Mouse (Mus musculus) neural tube, embryonic 15.5 days (tissue): ENCODE results near the gene Rfx7. TPM values are rescaled to one million over a fixed set of nuclear protein-coding genes. Genes with fewer than 3 reads are reported as not detected.

Experiments
- ATAC-seq: fragments of 200-750 bp; cut with Nextera tagmentation; 2 replicates; pipeline ENCODE4 v1.8.0; 2017; ENCODE audit warnings: mild to moderate bottlenecking, moderate TSS enrichment, moderate library complexity; ENCODE audit not compliant: low FRiP score
- H3K27ac ChIP-seq: fragments of 300-500 bp; sonication (generic); replicated peaks from 2 replicates; pipeline ENCODE4 v1.5.1; 2015; ENCODE audit warnings: mild to moderate bottlenecking, inconsistent platforms
- H3K27me3 ChIP-seq: fragments of 300-500 bp; sonication (generic); replicated peaks from 2 replicates; pipeline ENCODE4 v1.6.1; 2015; ENCODE audit warnings: inconsistent platforms
- H3K36me3 ChIP-seq: fragments of 300-500 bp; sonication (generic); 2 replicates; pipeline ENCODE4 v1.6.1; 2015; ENCODE audit warnings: inconsistent platforms
- H3K4me1 ChIP-seq: fragments of 300-500 bp; sonication (generic); 2 replicates; pipeline ENCODE4 v1.6.1; 2015; ENCODE audit warnings: inconsistent platforms
- H3K4me2 ChIP-seq: fragments of 300-500 bp; sonication (generic); 2 replicates; pipeline ENCODE4 v1.6.1; 2015; ENCODE audit warnings: inconsistent platforms, mild to moderate bottlenecking, moderate library complexity
- H3K4me3 ChIP-seq: fragments of 300-500 bp; sonication (generic); replicated peaks from 2 replicates; pipeline ENCODE4 v1.5.1; 2015; ENCODE audit warnings: mild to moderate bottlenecking, inconsistent platforms
- H3K9ac ChIP-seq: fragments of 300-500 bp; sonication (generic); replicated peaks from 2 replicates; pipeline ENCODE4 v1.6.1; 2015; ENCODE audit warnings: mild to moderate bottlenecking, inconsistent platforms
- H3K9me3 ChIP-seq: fragments of 300-500 bp; sonication (generic); replicated peaks from 2 replicates; pipeline ENCODE4 v1.6.1; 2016; ENCODE audit warnings: inconsistent platforms
- WGBS: fragments of 180-500 bp; shearing (Covaris S2); methylation state at CpG from one replicate; pipeline ENCODE4 v1.1.7; 2015; ENCODE audit warnings: mixed read lengths; 5-methylcytosine and 5-hydroxymethylcytosine counted together
- polyA plus RNA-seq: library from polyadenylated mRNA; unstranded; fragments of >200 nt; fragmentation: Nextera tagmentation; extraction: Ambion mirVana; gene quantifications from 2 replicates; pipeline ENCODE4 v1.2.1, GENCODE M21; 2015

Rfx7 gene
- polyA plus RNA-seq, 1 experiment from 2014 or later = 13.7 TPM

DNA sequence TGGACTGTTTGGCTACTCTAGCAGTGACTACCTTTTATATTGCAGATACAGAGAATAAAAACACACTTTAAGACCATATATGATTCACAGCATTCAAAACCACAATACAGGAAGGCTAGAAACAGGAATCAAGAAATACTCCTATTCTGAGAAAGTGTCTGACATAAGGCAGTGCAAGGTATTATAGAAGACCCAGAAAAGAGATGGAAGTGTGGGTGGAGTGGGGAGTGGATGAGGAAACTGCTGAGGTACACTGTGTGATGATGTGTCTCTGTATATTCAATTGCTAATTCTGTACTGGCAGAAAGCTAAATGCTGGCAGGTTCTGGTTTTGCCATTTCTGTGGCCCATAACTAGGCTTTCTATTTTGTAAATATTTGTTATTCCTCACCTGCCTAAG lies 11.2 kb upstream of the Rfx7 start:
- Histone ChIP-seq H3K4me2 (no peak overlapping the region), H3K27ac (no peak overlapping the region), H3K27me3 (no peaks in the 10 kb centered on the region), H3K36me3 (no peaks in the 10 kb centered on the region), H3K9me3 (no peaks in the 10 kb centered on the region), H3K4me3 (no peak overlapping the region), H3K4me1 (no peaks in the 10 kb centered on the region), H3K9ac (no peak overlapping the region)
- ATAC-seq = no peak

DNA sequence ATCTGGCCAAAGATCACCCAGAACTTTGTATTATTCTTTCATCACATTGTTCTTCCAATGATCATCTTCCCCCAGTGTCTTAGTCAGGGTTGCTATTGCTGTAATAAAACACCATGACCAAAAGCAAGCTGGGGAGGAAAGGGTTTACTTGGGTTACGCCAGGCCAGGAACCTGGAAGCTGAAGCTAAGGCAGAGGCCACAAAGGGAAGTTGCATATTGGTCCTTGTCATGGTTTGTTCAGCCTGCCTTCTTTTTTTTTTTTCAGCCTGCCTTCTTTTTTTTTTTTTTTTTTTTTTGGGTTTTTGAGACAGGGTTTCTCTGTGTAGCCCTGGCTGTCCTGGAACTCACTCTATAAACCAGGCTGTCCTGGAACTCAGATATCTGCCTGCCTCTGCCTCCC lies 5.9 kb upstream of the Rfx7 start:
- ATAC-seq = no peak
- no peak overlapping the region for H3K9ac ChIP-seq
- 74% methylated on average over 1 of the region's 1 CpGs for WGBS

DNA sequence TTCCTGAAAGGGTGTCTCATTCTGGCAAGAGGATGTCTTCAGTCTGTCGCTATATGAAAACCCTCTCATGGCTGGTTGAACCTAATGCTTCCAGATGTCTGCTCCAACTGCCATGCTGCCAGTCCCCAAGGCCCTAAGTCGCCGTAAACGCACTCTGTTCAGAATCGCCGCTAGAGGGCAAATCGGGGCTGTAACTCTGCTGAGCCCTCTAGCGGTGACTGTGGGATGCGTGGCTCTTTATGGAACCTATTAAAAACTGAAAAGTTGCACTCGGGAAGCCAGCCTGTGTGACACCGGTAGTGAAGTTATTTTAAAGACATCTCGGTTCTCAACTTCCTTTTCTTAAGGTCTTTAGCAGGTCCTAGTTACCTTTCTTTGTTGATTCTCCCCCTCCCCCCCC lies 1.8 kb upstream of the Rfx7 start:
- H3K9me3 ChIP-seq = no peaks in the 10 kb centered on the region
- H3K27ac ChIP-seq = peak overlapping the region; percentile 100
- H3K36me3 ChIP-seq = no peaks in the 10 kb centered on the region
- WGBS = under 1% methylated on average over 12 of the region's 12 CpGs
- H3K4me3 ChIP-seq = no peak overlapping the region
- H3K4me2 ChIP-seq = peak overlapping the region; percentile 62
- H3K4me1 ChIP-seq = peaks cover 17% of the 10 kb centered on the region
- H3K27me3 ChIP-seq = no peaks in the 10 kb centered on the region
- ATAC-seq = no peak
- H3K9ac ChIP-seq = no peak overlapping the region

More for the DNA sequence above, 5.9 kb upstream of the Rfx7 start:
- Histone ChIP-seq H3K27ac (no peak overlapping the region), H3K9me3 (no peaks in the 10 kb centered on the region), H3K36me3 (no peaks in the 10 kb centered on the region), H3K27me3 (no peaks in the 10 kb centered on the region), H3K4me1 (peaks cover 15% of the 10 kb centered on the region), H3K4me2 (no peak overlapping the region), H3K4me3 (no peak overlapping the region)

- peak overlapping the region; percentile 94 for H3K4me3 ChIP-seq
- H3K9ac ChIP-seq = peak overlapping the region; percentile 97; the same call in 1 of the 2 replicates
- H3K4me1 ChIP-seq = peaks cover 19% of the 10 kb centered on the region
- peak overlapping the region; percentile 100 for H3K27ac ChIP-seq
- peak overlapping the region; percentile 62 for H3K4me2 ChIP-seq
- H3K36me3 ChIP-seq = no peaks in the 10 kb centered on the region
- 21% methylated on average over 4 of the region's 4 CpGs for WGBS
- ATAC-seq = peak; percentile 6
- no peaks in the 10 kb centered on the region for H3K9me3 ChIP-seq
- no peaks in the 10 kb centered on the region for H3K27me3 ChIP-seq
Observed at GRCm38 (mm10) chr9:72530824-72531223, 1.2 kb upstream of the Rfx7 start.

- under 1% methylated on average over 34 of the region's 35 CpGs for WGBS
- no peaks in the 10 kb centered on the region for H3K9me3 ChIP-seq
- H3K4me3 ChIP-seq = peak overlapping the region; percentile 94
- H3K4me2 ChIP-seq = peak overlapping the region; percentile 62
- no peaks in the 10 kb centered on the region for H3K36me3 ChIP-seq
- peak; percentile 93 for ATAC-seq
- H3K4me1 ChIP-seq = peaks cover 19% of the 10 kb centered on the region
- peak overlapping the region; percentile 97 for H3K9ac ChIP-seq
- peak overlapping the region; percentile 100 for H3K27ac ChIP-seq
- H3K27me3 ChIP-seq = no peaks in the 10 kb centered on the region
Observed at GRCm38 (mm10) chr9:72531291-72531995, 597 bp upstream of the Rfx7 start.

DNA sequence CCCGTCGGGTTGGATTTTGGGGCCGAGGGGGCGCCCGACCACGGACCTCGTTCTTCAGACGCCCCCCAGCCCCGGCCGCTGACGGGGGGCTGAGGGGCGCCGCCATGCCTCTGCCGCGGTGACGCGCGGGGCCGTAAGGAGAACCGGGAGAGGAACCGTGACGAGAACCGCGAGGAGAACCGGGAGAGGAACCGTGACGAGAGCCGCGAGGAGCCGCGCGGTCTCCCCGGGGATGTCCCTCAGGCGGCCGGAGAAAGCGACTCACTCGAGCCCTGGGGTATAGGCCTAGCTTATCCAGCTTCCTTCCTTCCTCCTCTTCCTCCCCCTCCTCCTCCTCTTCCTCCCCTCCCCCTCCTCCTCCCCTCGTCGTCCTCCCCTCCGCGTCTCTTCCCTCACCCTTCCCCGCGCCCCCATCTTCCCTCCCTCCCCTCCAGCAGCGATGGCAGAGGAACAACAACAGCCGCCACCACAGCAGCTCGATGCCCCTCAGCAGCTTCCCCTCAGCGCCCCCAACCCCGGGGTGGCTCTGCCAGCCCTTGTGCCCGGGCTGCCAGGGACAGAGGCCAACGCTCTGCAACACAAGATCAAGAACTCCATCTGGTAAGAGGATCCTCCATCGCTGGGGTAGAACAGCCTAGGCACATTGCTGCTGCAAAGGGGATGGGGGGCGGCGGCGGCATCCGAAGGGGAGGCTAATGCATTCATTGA lies 495 bp downstream of the Rfx7 start:
- WGBS = 2% methylated on average over 42 of the region's 55 CpGs

GRCm38 (mm10) chr9:72533089-72533415 lies 1.0 kb downstream of the Rfx7 start:
- no peak; the same call in 1 of the 2 replicates for ATAC-seq
- Histone ChIP-seq H3K27ac (peak overlapping the region; percentile 100), H3K9me3 (no peaks in the 10 kb centered on the region), H3K4me1 (peaks cover 19% of the 10 kb centered on the region), H3K27me3 (no peaks in the 10 kb centered on the region), H3K9ac (peak overlapping the region; percentile 97), H3K4me2 (peak overlapping the region; percentile 62), H3K36me3 (no peaks in the 10 kb centered on the region), H3K4me3 (peak overlapping the region; percentile 94)
- WGBS = 0% methylated on average over 2 of the region's 2 CpGs

More for the DNA sequence above, 495 bp downstream of the Rfx7 start:
- ATAC-seq = peak; percentile 49
- Histone ChIP-seq H3K27ac (peak overlapping the region; percentile 100), H3K4me1 (peaks cover 19% of the 10 kb centered on the region), H3K36me3 (no peaks in the 10 kb centered on the region), H3K4me2 (peak overlapping the region; percentile 62), H3K27me3 (no peaks in the 10 kb centered on the region), H3K9ac (peak overlapping the region; percentile 97), H3K4me3 (peak overlapping the region; percentile 94), H3K9me3 (no peaks in the 10 kb centered on the region)

DNA sequence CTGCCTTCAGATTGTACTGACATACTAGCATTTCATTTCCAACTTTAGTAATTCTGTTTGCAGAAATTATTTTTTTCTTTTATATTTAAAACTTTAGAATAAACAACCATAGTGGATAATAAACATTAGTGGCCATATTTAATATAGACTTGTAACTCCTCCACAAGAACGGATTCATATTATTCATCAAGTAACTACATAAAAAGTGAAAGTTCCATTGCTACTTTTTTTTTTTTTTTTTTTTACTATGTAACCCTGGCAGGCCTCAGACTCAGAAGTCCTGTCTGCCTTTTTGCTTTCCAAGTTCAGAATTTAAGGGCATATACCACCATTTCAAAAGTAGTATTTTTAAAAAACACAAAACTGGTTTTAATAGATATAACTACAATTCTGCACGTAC lies 2.9 kb downstream of the Rfx7 start:
- no peak overlapping the region for H3K27ac ChIP-seq
- H3K27me3 ChIP-seq = no peaks in the 10 kb centered on the region
- ATAC-seq = no peak
- no peaks in the 10 kb centered on the region for H3K36me3 ChIP-seq
- WGBS = 83% methylated on average over 2 of the region's 2 CpGs
- H3K9ac ChIP-seq = no peak overlapping the region
- H3K4me3 ChIP-seq = 0 out of 2 replicates have a peak overlapping the region, but pooled peaks have one; percentile 19
- no peaks in the 10 kb centered on the region for H3K9me3 ChIP-seq
- peaks cover 14% of the 10 kb centered on the region for H3K4me1 ChIP-seq
- H3K4me2 ChIP-seq = peak overlapping the region; percentile 57

DNA sequence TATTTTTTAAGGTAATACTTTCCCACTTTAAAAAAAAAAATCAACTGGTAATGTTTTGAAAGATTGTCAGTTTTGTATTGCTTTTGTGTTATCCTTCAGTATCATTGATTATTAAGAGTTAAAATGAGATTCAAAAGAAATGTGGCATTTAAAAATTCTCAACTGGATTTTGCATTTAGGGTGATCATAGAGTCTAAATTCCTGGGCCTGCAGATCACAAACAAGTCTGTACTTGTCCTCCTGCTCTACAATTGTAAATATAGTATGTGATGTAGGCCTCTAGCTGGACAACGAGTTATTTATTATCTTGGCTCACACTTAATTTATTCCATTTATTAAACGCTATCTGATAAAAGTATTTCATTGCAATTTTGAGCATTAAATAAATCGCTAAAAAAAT lies 3.4 kb downstream of the Rfx7 start:
- no peaks in the 10 kb centered on the region for H3K9me3 ChIP-seq
- 72% methylated on average over 3 of the region's 3 CpGs for WGBS
- ATAC-seq = no peak

GRCm38 (mm10) chr9:72537086-72537485 lies 5.0 kb downstream of the Rfx7 start:
- no peaks in the 10 kb centered on the region for H3K9me3 ChIP-seq
- H3K27me3 ChIP-seq = no peaks in the 10 kb centered on the region
- no peak overlapping the region for H3K27ac ChIP-seq
- ATAC-seq = no peak
- H3K9ac ChIP-seq = no peak overlapping the region
- 0 out of 2 replicates have a peak, but pooled peaks cover 2% of the 10 kb centered on the region for H3K4me1 ChIP-seq
- no peaks in the 10 kb centered on the region for H3K36me3 ChIP-seq
- no peak overlapping the region for H3K4me2 ChIP-seq
- no peak overlapping the region for H3K4me3 ChIP-seq
- WGBS = 29% methylated on average over 1 of the region's 1 CpGs

More for the DNA sequence above, 3.4 kb downstream of the Rfx7 start:
- peaks cover 11% of the 10 kb centered on the region for H3K4me1 ChIP-seq
- H3K9ac ChIP-seq = no peak overlapping the region
- no peaks in the 10 kb centered on the region for H3K36me3 ChIP-seq
- H3K4me3 ChIP-seq = no peak overlapping the region
- peak overlapping the region; percentile 57 for H3K4me2 ChIP-seq
- no peaks in the 10 kb centered on the region for H3K27me3 ChIP-seq
- H3K27ac ChIP-seq = no peak overlapping the region

DNA sequence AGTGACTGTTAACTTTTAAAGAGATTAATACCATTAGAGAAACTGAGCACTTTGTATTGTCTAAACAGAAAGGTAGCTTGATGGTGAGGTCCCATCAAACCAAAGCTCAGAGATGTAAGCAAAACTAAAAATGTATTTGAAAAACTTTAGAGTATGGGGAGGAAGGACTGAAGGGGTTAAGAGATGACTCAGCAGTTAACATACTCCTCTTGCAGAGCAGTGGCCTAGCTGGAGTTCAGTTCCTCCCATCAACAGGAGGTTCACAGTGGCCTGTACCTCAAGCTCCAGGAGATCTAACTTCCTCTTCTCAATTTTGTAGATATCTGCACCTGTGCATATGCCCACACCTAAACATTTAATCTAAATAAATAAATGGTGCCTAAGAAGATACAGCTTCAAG lies 11.6 kb downstream of the Rfx7 start:
- no peaks in the 10 kb centered on the region for H3K4me1 ChIP-seq
- ATAC-seq = no peak
- no peak overlapping the region for H3K4me3 ChIP-seq
- no peak overlapping the region for H3K4me2 ChIP-seq
- H3K27ac ChIP-seq = no peak overlapping the region
- H3K9me3 ChIP-seq = no peaks in the 10 kb centered on the region
- H3K36me3 ChIP-seq = no peaks in the 10 kb centered on the region
- H3K9ac ChIP-seq = no peak overlapping the region
- no peaks in the 10 kb centered on the region for H3K27me3 ChIP-seq

- Histone ChIP-seq H3K9ac (no peak overlapping the region), H3K4me3 (no peak overlapping the region), H3K4me2 (no peak overlapping the region), H3K4me1 (no peaks in the 10 kb centered on the region), H3K36me3 (no peaks in the 10 kb centered on the region), H3K27ac (no peak overlapping the region), H3K27me3 (no peaks in the 10 kb centered on the region), H3K9me3 (no peaks in the 10 kb centered on the region)
- 95% methylated on average over 1 of the region's 1 CpGs for WGBS
- ATAC-seq = no peak
Observed at GRCm38 (mm10) chr9:72558780-72559179, 26.7 kb downstream of the Rfx7 start.
